Mouse (Mus musculus) adrenal gland, adult 18-20 months (tissue): ENCODE data around the gene Phf7. TPM values are rescaled to one million over a fixed set of nuclear protein-coding genes. Genes with fewer than 3 reads are reported as not detected.

Experiments
- DNase-seq, 2 experiments: peaks; one replicate each; pipeline ENCODE4 v3.0.0; 2021 to 2022; ENCODE audit warnings: low spot score in 2 of 2
- total RNA-seq, 2 experiments: library from RNA; stranded (reverse); gene quantifications; 1 replicate in 1 of 2; 2 replicates in 1 of 2; pipeline ENCODE4 v1.2.3; 2021

The Phf7 gene
- total RNA-seq, 2 experiments from 2014 or later: 5.8 to 6.7 TPM

DNA sequence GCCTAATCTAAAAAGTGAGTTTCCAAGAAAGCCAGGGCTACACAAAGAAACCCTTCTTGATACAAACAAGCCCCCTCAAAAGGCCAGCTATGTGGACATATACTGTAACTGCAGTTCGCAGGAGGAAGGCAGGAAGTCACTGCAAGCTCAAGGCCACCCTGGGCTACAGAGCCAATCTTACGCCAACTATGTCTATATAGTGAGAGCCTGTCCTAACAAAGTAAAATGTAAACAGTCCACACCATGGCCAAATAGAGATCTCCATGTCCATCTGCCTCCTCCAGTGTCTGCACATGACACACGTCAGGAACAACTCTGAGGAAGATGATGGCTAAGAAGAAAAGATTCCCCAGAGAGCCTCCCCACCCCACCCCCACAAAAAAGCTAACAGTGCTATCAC lies 51.1 kb downstream of the Phf7 start:
- no peak for DNase-seq

DNA sequence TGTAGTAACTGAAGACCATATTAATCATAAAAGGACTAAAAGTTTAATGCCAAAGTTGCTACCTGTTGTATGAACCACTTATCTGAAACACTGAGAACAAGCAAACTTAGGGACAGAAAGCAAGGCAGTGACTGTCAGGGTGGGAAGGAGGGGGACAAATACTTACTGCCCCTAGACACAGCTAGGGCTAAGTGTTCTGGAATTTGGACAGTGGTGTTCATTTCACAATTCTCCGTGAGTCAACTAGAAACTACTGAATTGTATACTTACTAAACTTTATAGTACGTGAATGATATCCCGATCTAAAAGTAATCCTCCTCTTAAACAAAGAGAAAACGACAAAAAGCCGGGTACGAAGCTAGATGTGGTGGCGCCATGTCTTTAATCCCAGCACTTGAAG lies 51.5 kb downstream of the Phf7 start:
- DNase-seq: no peak

DNA sequence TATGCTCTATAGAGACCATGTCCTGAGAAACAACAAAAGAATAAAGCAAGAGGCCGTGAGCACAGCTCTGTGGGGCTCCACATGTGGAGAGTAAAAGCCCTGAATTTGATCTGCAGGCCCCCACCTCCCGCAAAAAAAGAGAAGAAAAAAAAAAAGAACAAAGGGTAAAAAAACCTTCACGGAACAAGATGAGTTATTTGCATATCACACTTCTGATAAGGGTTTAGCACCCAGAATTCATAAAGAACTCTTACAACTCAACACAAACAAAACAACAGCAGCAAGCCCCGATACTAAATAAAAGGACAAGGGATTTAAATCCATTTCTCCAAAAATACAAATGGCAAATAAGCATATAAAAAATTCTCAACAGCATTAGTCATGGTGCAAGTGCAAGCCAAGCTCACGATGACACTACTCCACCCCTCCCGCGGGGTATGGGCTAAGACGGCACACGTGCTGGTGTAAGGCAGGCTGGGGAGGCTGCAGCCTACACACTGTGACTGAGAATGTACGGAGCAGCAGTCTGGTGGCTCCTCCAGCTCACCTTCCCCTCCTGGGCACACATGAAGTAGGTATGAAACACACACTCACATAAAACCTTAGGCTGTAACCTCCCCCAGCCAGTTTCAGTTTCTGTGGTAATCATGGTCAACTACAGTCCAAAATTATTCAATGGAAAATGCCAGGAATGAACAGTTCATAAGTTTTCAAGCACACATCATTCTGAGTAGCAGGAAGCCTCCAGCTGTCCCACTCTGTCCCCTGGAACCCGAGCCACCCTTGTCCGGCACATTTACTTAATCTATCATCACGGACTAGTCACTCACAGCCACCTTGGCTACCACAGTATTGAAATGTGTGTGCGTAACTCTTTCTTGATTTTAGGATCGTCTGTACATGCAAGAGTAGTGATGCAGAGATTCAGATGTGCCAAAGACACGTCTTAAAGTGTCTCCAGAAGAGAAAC lies 53.3 kb downstream of the Phf7 start:
- DNase-seq: peak in 1 of 2 experiments; percentile 52

DNA sequence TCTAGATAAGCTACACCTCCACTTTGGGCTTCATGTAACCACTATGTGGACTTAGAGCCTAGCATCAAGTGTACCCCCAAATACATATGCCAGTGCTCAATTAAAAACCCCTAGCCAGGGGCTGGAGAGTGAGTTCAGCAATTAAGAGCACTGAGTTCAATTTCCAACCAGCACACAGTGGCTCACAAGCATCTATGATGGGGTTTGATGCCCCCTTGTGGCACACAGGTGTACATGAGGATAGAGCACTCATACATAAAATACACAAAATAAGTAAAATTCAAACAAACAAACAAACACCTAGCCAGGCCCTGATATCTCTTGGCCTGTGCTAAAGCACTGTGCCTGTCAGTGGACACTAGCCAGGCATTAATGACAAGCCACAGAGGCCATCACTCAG lies 55.1 kb downstream of the Phf7 start:
- DNase-seq: no peak

DNA sequence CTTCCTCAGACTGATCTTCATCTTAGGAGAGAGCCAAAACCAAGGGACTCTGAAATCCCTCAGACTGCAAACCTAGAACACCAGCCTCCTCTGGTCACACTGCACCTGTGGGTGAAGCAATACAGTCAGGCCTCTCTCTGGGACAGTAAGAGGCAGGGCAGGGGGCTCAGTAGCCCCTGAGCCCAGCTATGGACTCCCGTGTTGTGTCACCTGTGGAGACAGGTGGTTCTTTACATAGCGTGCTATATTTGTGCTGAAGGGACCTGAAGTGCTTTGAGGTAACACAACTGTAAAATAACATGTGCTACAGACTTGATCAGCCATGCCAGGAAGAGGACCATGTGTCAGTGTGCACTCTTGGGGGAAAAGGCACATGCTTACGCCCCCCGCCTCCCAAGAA lies 55.6 kb downstream of the Phf7 start:
- DNase-seq: no peak

DNA sequence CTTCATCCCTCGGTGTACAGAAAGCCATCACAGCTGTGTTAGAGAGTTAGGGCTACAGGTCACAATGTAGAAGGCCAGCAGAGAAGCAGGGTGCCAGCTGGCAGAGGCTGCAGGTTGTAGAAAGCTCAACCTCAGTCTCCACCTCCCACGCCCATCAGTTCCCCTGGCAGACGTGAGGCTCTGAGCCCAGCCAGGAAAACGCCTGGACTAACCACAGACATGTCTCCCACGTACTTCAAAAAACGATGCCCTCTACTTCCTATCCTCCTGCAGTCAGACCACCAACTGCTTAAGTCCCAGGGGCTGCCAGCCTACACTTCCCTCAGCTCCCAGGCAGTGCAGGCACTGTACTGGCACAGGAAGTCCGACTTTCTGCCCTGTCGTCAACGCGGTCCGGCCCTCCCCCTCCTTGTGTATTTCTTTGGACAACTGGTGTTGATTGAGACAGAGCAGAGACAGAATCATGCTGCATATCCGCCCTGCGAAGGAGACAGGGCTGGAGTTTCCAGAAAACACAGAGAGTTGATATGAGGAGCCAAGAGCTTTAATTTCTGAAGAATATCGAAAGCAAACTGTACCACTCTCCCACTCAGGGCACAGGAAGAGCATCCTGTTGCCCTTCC lies 56.1 kb downstream of the Phf7 start:
- DNase-seq: peak; percentile 54 to 60

DNA sequence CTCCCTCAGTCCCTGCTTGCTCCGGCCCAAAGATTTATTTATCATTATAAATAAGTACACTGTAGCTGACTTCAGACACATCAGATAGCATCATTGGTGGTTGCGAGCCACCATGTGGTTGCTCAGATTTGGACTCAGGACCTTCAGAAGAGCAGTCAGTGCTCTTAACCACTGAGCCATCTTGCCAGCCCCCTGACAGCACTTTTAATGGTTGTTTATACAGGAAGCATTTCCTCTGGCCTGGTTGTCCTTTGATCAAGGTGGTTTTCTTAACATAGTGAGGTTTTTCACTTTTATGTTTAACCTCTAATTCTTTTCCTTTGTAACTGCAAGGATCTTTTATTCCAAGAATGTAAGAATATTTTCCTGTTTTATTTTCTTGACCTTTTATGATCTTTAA lies 56.7 kb downstream of the Phf7 start:
- no peak for DNase-seq

DNA sequence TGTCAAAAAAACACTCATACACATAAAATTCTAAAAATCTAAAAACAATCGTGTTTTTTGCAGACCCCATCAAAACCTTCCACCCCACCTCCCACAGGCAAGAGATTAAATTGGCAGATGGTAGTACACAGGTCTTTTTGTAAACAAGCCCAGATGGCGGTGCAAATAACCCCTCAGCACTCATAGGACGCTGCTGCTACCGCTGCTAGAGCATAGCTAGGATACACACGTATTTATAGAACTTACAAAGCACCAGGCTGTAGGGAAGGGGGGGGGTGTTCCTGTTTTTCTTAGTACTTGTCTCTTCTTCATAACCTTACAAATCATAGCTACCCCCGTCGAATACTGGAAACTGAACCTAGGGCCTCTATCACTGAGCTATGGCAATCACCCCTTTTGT lies 57.3 kb downstream of the Phf7 start:
- no peak for DNase-seq

DNA sequence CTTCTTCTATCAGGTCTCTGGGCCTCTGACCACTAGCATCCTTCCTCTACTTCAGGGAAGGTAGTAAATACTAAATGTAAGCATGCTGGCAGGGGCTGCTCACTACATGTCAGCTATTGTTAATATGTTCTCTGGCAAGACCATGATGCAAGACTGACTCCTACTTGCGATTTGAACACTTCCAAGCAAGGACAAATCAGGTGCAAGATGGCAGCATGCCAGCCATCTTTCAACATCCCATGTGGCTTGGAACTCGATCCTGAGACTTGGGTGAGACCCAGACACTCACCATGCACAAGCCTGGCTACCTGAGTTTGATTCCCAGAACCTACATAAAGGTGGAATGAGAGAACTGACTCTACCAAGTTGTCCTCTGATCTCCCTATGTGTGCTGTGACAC lies 59.2 kb downstream of the Phf7 start:
- DNase-seq: no peak

DNA sequence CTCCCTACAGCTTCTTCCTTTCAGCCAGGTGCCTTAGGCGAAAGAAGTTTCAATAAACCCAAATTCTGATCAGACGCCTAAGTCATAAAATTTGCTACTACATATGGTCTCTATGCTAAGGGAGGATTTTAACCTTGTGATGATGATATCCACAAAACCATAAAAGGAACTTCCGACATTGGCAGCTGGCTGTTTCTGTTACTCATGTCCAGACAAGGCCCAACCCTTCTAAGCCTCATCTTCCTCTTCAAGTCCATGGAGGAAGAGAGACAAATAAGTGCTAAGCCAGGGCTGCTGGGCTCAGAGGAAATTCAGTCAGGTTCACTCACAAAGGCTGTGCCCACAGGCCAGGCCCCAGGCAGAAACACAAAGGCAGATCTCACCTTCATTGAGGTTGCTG lies 61.8 kb downstream of the Phf7 start:
- no peak for DNase-seq

DNA sequence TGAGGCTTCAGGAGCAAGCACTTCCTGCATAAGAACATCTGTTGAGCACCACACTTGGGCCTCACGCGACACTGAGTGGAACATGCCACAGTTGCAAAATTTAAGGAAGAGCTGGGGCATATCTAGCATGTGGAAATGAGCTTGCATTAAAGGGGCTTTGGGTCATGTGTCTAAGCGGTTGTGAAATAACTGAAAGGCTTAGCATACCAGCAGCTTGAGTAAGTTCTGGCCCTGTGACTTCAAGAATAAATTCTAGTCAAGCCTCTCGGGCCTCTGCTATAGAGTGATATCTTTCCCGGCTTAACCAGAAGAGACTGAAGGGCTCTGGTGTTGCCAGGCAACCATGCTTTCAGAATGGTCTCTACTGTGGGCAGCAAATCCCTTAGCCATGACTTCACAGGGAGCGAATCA lies 62.3 kb downstream of the Phf7 start:
- no peak for DNase-seq

Other genes with a start within 250 kb of the Phf7 start
- 10 to 100 TPM; 44.7 to 51.0 TPM for gene Glt8d1, start 249.9 kb downstream of the Phf7 start, total RNA-seq
- gene Spcs1, start 249.6 kb downstream of the Phf7 start, total RNA-seq: 100 to 1,000 TPM; 210 to 259 TPM
- gene Pbrm1, start 232.2 kb downstream of the Phf7 start, total RNA-seq: 10 to 100 TPM; 38.5 to 48.1 TPM
- 100 to 1,000 TPM; 103 to 127 TPM for gene Gnl3, start 232.2 kb downstream of the Phf7 start, total RNA-seq
- 10 to 100 TPM; 63.6 to 81.3 TPM for gene Smim4, start 122.4 kb downstream of the Phf7 start, total RNA-seq
- 10 to 100 TPM; 27.0 to 32.7 TPM for gene Nt5dc2, start 120.3 kb downstream of the Phf7 start, total RNA-seq
- 10 to 100 TPM; 83.4 to 93.7 TPM for gene Stab1, start 82.7 kb downstream of the Phf7 start, total RNA-seq
- 1 to 10 TPM in 1 of 2 experiments, under 1 TPM in 1; 0.74 to 1.7 TPM for gene Tnnc1, start 43.0 kb downstream of the Phf7 start, total RNA-seq
- 100 to 1,000 TPM; 257 to 319 TPM for gene Nisch, start 34.4 kb downstream of the Phf7 start, total RNA-seq
- 10 to 100 TPM in 1 of 2 experiments, 1 to 10 TPM in 1; 8.5 to 10.6 TPM for gene Sema3g, start 33.5 kb downstream of the Phf7 start, total RNA-seq
- gene Bap1, start 133 bp upstream of the Phf7 start, total RNA-seq: 10 to 100 TPM; 55.9 to 69.2 TPM
- gene Dnah1, start 72.6 kb upstream of the Phf7 start, total RNA-seq: 1 to 10 TPM; 1.5 to 2.0 TPM
- 10 to 100 TPM; 32.9 to 45.3 TPM for gene Capn7, start 85.3 kb upstream of the Phf7 start, total RNA-seq
- 100 to 1,000 TPM; 136 to 182 TPM for gene Sh3bp5, start 184.8 kb upstream of the Phf7 start, total RNA-seq
- gene Eaf1, start 243.1 kb upstream of the Phf7 start, total RNA-seq: 10 to 100 TPM; 52.1 to 60.1 TPM
- 10 to 100 TPM; 19.9 to 20.8 TPM for gene Mettl6, start 243.7 kb upstream of the Phf7 start, total RNA-seq